Mouse (Mus musculus) left cerebral cortex, adult 18-20 months (tissue): ENCODE data around the gene Galm. TPM values are rescaled to one million over a fixed set of nuclear protein-coding genes. Genes with fewer than 3 reads are reported as not detected.
A peak's percentile ranks its signal among the peaks of the same experiment; 100 is the strongest.

Experiments
- DNase-seq, 2 experiments: peaks; one replicate each; pipeline ENCODE4 v3.0.0; 2021 to 2022; ENCODE audit warnings: low spot score in 2 of 2, mixed read lengths in 1 of 2
- total RNA-seq, 2 experiments: library from RNA; stranded (reverse); gene quantifications; 2 replicates each; pipeline ENCODE4 v1.2.3; 2021

The Galm gene
- total RNA-seq, 2 experiments from 2014 or later = 2.3 to 2.8 TPM

GRCm38 (mm10) chr17:80126166-80126565 lies 1.1 kb upstream of the Galm start:
- peak; percentile 29 to 31 for DNase-seq

GRCm38 (mm10) chr17:80128476-80128990 lies 1.3 kb downstream of the Galm start:
- DNase-seq = no peak

GRCm38 (mm10) chr17:80129387-80129786 lies 2.1 kb downstream of the Galm start:
- no peak for DNase-seq

GRCm38 (mm10) chr17:80130718-80131430 lies 3.6 kb downstream of the Galm start:
- no peak for DNase-seq

- no peak for DNase-seq
Observed at GRCm38 (mm10) chr17:80131431-80131766, 4.1 kb downstream of the Galm start.

- DNase-seq = no peak
Observed at GRCm38 (mm10) chr17:80131838-80132237, 4.6 kb downstream of the Galm start.

- DNase-seq = no peak
Observed at GRCm38 (mm10) chr17:80132502-80132901, 5.2 kb downstream of the Galm start.

- no peak for DNase-seq
Observed at GRCm38 (mm10) chr17:80138434-80139162, 11.3 kb downstream of the Galm start.

GRCm38 (mm10) chr17:80139753-80140444 lies 12.6 kb downstream of the Galm start:
- DNase-seq = no peak

GRCm38 (mm10) chr17:80143478-80144232 lies 16.4 kb downstream of the Galm start:
- DNase-seq = no peak

- DNase-seq = no peak
Observed at GRCm38 (mm10) chr17:80145210-80145609, 17.9 kb downstream of the Galm start.

GRCm38 (mm10) chr17:80145771-80146170 lies 18.5 kb downstream of the Galm start:
- DNase-seq = no peak

- DNase-seq = peak; percentile 55 to 62
Observed at GRCm38 (mm10) chr17:80148053-80148994, 21.1 kb downstream of the Galm start.

GRCm38 (mm10) chr17:80148995-80149388 lies 21.7 kb downstream of the Galm start:
- DNase-seq = no peak

GRCm38 (mm10) chr17:80151353-80151752 lies 24.1 kb downstream of the Galm start:
- no peak for DNase-seq

GRCm38 (mm10) chr17:80152767-80153630 lies 25.7 kb downstream of the Galm start:
- no peak for DNase-seq

GRCm38 (mm10) chr17:80153631-80154030 lies 26.4 kb downstream of the Galm start:
- DNase-seq = no peak

GRCm38 (mm10) chr17:80156905-80157304 lies 29.6 kb downstream of the Galm start:
- no peak for DNase-seq

GRCm38 (mm10) chr17:80157489-80157888 lies 30.2 kb downstream of the Galm start:
- DNase-seq = no peak
